ENCODE assay signal across 8 mouse cellular contexts in genomic region chr1:43299490-43300302, GRCm38 (mm10).
A peak's percentile ranks its signal among the peaks of the same experiment; 100 is the strongest.
DNase-seq lines count a peak whose midpoint lies in the region; ATAC-seq and TF ChIP-seq lines count a peak whose summit lies in the region.

No protein-coding gene starts in this region.

- WGBS in heart, postnatal 0 days, result 45% methylated on average over 7 of the region's 7 CpGs
- 55% methylated on average over 7 of the region's 7 CpGs for WGBS in forebrain, embryonic 15.5 days
- WGBS in lung, postnatal 0 days, result 40% methylated on average over 7 of the region's 7 CpGs

- peak; percentile 39; the same call in 1 of the 2 replicates for ATAC-seq in heart, postnatal 0 days (ENCODE audit: insufficient read depth, low read depth)
- no peak for ATAC-seq in Patski
- ATAC-seq in forebrain, embryonic 15.5 days (replicated peaks), result peak; percentile 87
- peak; percentile 54; the same call in 1 of the 2 replicates for ATAC-seq in lung, postnatal 0 days

- intact Hi-C loops in heart, postnatal 25 days (cut with DNase I), result loop anchor here (1.0 to 5.0 kb wide), 4 partner anchors 147 to 439 kb away; no protein-coding TSS in a partner anchor

- in situ Hi-C loops in Patski (cut with MboI; ENCODE audit: low pct_unique_long_range_greater_than_20kb), result loop anchor here (5.0 to 25.0 kb wide), 3 partner anchors 143 to 763 kb away; partner anchors contain the start of genes Gm8251 and Nck2

- no peak for TF ChIP-seq EP300 in heart, postnatal 0 days (IDR thresholded peaks at IDR 0.05; ENCODE audit: low read depth)
- no peak for TF ChIP-seq EP300 in lung, postnatal 0 days (IDR thresholded peaks at IDR 0.05)

- H3K27ac ChIP-seq in heart, postnatal 0 days (ENCODE audit: low read depth), result no peak overlapping the region
- no peak overlapping the region for H3K27ac ChIP-seq in forebrain, embryonic 15.5 days (replicated peaks)
- no peak overlapping the region for H3K27ac ChIP-seq in lung, postnatal 0 days (ENCODE audit: low read length)

- no peaks in the 10 kb centered on the region for H3K36me3 ChIP-seq in heart, postnatal 0 days (replicated peaks; ENCODE audit: control insufficient read depth, insufficient read depth, low read length)
- no peaks in the 10 kb centered on the region for H3K36me3 ChIP-seq in forebrain, embryonic 15.5 days
- H3K36me3 ChIP-seq in lung, postnatal 0 days (ENCODE audit: insufficient read depth, low read length), result no peaks in the 10 kb centered on the region

- no peak overlapping the region for H3K4me3 ChIP-seq in heart, postnatal 0 days (ENCODE audit: low read depth, low read length)
- H3K4me3 ChIP-seq in forebrain, embryonic 15.5 days, result no peak overlapping the region
- H3K4me3 ChIP-seq in lung, postnatal 0 days (ENCODE audit: low read depth, low read length), result no peak overlapping the region

- POLR2A ChIA-PET in Patski (lab: Charles Lee), result interaction anchor here (0.7 kb wide), 1 partner anchor 141 kb away, joined by 3 read pairs; no protein-coding TSS in a partner anchor

- TF ChIP-seq CTCF in heart, postnatal 0 days (IDR thresholded peaks at IDR 0.05; ENCODE audit: low read depth), result peak; percentile 90
- TF ChIP-seq CTCF in Patski (IDR thresholded peaks at IDR 0.05), result peak; percentile 57
- peak; percentile 93 for TF ChIP-seq CTCF in lung, postnatal 0 days (IDR thresholded peaks at IDR 0.05)

- no peak overlapping the region for H3K9ac ChIP-seq in heart, postnatal 0 days (replicated peaks; ENCODE audit: low read depth, low read length)
- no peak overlapping the region for H3K9ac ChIP-seq in forebrain, embryonic 15.5 days (replicated peaks)
- no peak overlapping the region for H3K9ac ChIP-seq in lung, postnatal 0 days (replicated peaks; ENCODE audit: low read depth)

- no peaks in the 10 kb centered on the region for H3K27me3 ChIP-seq in heart, postnatal 0 days (ENCODE audit: control insufficient read depth, insufficient read depth, low read length)
- H3K27me3 ChIP-seq in Patski, result no peaks in the 10 kb centered on the region
- no peaks in the 10 kb centered on the region for H3K27me3 ChIP-seq in forebrain, embryonic 15.5 days
- H3K27me3 ChIP-seq in lung, postnatal 0 days (replicated peaks; ENCODE audit: insufficient read depth, low read length), result no peaks in the 10 kb centered on the region

- peak; percentile 61 for DNase-seq in heart, postnatal 0 days (ENCODE audit: low spot score)
- DNase-seq in heart, postnatal 25 days (ENCODE audit: low spot score), result no peak
- DNase-seq in 416B (ENCODE audit: low read depth) (peak; percentile 71), Patski (ENCODE audit: low read depth, low spot score) (no peak)
- DNase-seq in lung, postnatal 0 days (ENCODE audit: low spot score), result peak; percentile 85
- peak; percentile 22 for DNase-seq in yolk sac, embryonic 10.5 days (ENCODE audit: low spot score)
- DNase-seq in spleen, adult 18-20 months, result no peak

- H3K4me2 ChIP-seq in heart, postnatal 0 days (ENCODE audit: low read depth, low read length), result no peak overlapping the region
- no peak overlapping the region for H3K4me2 ChIP-seq in forebrain, embryonic 15.5 days (replicated peaks)
- no peak overlapping the region for H3K4me2 ChIP-seq in lung, postnatal 0 days (replicated peaks; ENCODE audit: low read depth, low read length)

- no peaks in the 10 kb centered on the region for H3K9me3 ChIP-seq in heart, postnatal 0 days (replicated peaks; ENCODE audit: control insufficient read depth, low read length)
- no peaks in the 10 kb centered on the region for H3K9me3 ChIP-seq in forebrain, embryonic 15.5 days
- H3K9me3 ChIP-seq in lung, postnatal 0 days (ENCODE audit: low read length), result no peaks in the 10 kb centered on the region

- H3K4me1 ChIP-seq in heart, postnatal 0 days (ENCODE audit: control insufficient read depth, insufficient read depth), result no peaks in the 10 kb centered on the region
- H3K4me1 ChIP-seq in forebrain, embryonic 15.5 days, result no peaks in the 10 kb centered on the region
- no peaks in the 10 kb centered on the region for H3K4me1 ChIP-seq in lung, postnatal 0 days (ENCODE audit: insufficient read depth, low read depth, low read length)

- CTCF ChIA-PET in Patski (lab: Charles Lee), result interaction anchor here (0.7 to 2.2 kb wide), 15 partner anchors 9 to 442 kb away, joined by 3 to 7 read pairs (median 3); no protein-coding TSS in a partner anchor

Comparison
In these comparisons a context has a peak if more than half of its experiments do, and no peak if none do; other contexts are left out.
1. DNase-seq: peak in heart, postnatal 0 days (single experiment), 416B (single experiment), lung, postnatal 0 days (single experiment) and yolk sac, embryonic 10.5 days (single experiment); none in heart, postnatal 25 days (single experiment), Patski (single experiment) and spleen, adult 18-20 months (0 of 2).
2. Peak in every context shown above with its lines, with median percentiles within 50 percentile points of each other: CTCF ChIP-seq.